Mouse (Mus musculus): ENCODE data around the gene Tmem107. TPM values are rescaled to one million over a fixed set of nuclear protein-coding genes. Genes with fewer than 3 reads are reported as not detected.

Tmem107 gene
- total RNA-seq (2015) (18.6 and 23.4 TPM in 2 replicates), total RNA-seq (2017) (23.9 and 40.6 TPM in 2 replicates)

DNA sequence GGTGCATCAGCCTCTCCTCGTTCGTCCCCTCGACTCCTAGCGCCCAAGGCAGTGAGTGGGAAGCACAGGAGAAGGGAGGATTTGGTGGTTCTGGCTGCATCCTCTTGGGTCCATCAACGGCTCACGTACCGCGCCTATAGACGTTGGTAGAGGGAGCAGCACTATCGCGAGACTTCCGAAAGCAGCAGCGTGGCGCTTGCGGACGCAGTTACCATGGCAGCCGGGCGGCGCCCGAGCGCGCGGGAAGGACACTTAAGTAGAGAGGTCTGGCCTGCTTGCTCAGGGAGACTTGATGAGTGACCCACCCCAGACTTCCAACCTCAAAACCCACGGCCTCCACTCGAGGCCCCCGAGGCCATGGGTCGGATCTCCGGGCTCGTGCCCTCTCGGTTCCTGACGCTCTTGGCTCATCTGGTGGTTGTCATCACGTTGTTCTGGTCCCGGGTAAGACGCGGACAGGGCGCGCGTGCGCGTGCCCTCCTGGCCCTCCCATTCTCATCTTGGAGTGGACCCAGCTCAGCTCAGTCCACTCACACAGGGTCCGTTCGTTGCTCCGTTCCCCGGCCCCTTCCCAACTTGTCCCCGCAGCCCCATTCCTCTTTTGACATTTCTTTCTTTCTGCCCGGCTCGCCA is at the start of gene Tmem107:
Gene Tmem107 (plus strand): TSS at position 217 of the 633 bp plus-strand sequence.
- ATAC-seq (replicated peaks; ENCODE audit: poor library complexity), result peak; percentile 52

DNA sequence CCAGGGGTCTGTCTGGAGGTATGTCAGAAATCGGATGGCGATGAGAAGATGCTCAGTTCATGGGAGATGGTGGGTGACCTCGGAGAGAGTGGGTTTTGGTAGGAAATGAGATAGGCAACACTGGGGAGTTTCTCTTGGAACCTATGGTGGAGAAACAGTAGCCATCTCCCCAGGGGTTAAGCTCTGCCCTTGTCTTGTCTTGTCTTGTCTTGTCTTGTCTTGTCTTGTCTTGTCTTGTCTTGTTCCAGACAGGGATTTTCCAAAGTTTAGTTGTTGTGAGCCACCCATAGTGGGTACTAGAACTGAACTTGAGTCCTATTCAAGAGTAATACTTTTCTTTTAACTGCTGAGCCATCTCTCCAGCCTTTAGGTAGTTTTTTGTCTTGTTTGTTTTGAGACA is 44.0 kb upstream of the Tmem107 start:
- no peak for ATAC-seq (replicated peaks; ENCODE audit: poor library complexity)

DNA sequence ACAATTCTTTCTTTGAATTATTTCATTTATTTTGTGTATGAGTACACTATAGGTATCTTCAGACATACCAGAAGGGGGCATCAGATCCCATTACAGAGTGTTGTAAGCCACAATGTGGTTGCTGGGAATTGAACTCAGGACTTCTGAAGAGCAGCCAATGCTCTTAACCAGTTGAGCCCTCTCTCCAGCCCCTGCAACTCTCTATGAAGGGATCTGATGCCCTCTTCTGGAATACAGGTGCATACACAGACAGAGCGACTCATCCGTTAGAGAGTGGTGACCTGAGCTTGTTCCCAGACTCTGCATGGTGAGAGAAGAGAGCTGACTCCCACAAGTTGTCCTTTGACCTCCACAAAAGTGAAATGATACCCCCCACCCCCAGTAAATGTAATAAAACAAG is 41.8 kb upstream of the Tmem107 start:
- peak; percentile 91 for ATAC-seq (replicated peaks; ENCODE audit: poor library complexity)

DNA sequence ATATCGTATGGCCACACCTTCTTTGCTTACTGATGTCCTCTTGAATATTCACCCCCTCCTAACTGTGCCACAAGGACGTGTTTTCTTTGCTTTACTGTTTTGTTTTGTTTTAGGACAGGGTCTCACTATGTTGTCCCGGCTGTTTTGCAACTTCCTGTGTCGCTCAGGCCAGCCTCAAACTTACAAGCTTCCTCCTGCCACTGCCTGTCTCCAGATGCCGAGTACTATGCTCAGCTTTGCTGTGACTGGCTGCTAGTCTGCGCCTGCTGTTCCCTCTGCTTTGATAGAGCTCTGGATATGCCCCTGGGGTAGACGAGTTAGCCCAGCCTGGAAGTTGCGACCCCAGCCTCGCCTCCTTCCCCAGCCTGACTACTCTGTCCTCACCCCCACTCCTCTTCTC is 37.1 kb upstream of the Tmem107 start:
- no peak for ATAC-seq (replicated peaks; ENCODE audit: poor library complexity)

DNA sequence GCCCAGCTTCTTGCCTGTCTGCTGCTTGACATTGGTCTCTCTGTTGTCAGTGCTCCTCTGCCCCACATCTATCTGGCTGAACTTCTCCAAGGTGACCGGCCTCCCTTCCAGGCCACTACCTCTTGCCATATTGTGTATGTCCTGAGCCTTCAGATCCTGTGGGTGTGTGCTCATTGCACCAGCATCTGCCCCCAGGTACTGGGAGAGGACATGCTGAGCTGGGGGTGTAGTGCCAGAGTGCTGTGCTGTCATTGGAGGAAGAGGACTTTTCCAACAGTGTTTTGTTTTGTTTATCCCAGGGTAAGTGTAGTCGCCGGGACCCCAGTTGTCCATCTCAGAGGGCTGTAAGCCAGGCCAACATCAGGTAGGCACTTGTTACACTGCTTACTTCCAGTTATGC is 36.0 kb upstream of the Tmem107 start:
- ATAC-seq (replicated peaks; ENCODE audit: poor library complexity), result no peak

GRCm38 (mm10) chr11:69035411-69035810 is 35.2 kb upstream of the Tmem107 start:
- ATAC-seq (replicated peaks; ENCODE audit: poor library complexity), result no peak

DNA sequence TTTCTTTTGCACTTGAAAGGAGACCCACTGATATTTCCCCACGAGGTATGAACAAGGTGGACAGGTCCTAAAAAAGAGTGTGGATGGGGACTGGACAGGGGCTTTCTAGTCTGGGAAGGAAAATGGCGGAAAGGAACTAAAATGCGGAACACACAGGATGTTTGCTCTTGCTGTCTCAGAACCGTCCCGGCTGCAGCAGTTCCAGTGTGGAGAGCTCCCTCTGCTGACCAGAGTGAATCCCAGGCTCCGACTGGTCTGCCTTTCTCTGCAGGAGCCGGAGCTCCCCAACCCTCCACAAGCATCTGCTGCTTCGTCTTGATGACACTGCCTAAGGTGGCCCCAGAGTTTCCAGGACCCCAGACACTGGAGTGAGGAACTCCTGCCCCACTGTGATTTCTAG is 34.8 kb upstream of the Tmem107 start:
- peak; percentile 59 for ATAC-seq (replicated peaks; ENCODE audit: poor library complexity)

- 0 out of 2 replicates have a peak, but pooled peaks have one; percentile 6 for ATAC-seq (replicated peaks; ENCODE audit: poor library complexity)
Measured at GRCm38 (mm10) chr11:69036486-69037230, 33.9 kb upstream of the Tmem107 start.

DNA sequence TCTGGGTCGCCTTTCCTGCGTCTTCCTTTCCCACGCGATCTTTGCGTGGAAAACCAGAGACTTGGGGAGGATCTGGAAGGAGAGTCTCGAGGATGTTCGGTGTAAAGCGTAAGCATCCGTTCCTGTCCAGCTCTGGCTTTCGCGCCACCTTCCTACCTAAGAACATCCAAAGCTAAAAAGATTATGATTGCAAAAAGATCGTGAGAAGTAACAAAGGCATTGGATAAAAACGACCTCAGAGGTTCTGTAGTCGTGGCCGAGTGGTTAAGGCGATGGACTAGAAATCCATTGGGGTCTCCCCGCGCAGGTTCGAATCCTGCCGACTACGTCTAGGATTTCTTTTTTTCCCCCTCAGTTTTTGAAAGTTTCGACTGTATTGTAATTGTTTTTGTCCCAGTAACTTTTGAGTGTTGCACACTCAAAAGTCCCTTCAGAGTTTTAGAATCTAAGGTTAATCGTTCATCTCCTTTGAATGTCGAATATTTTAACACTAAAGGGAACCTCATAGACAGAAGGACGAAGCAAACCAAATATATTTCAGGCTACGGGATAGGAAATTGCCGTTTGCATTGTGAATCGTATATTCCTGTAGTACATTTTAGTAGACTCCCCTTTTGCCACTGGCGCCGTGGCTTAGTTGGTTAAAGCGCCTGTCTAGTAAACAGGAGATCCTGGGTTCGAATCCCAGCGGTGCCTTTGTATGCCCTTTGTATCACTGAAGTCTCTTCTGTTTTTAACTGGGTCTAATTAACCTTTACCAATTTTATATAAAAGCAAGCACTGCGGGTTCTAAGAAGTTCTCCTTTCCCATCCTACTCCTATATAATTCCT is 33.2 kb upstream of the Tmem107 start:
- ATAC-seq (replicated peaks; ENCODE audit: poor library complexity), result peak; percentile 15

DNA sequence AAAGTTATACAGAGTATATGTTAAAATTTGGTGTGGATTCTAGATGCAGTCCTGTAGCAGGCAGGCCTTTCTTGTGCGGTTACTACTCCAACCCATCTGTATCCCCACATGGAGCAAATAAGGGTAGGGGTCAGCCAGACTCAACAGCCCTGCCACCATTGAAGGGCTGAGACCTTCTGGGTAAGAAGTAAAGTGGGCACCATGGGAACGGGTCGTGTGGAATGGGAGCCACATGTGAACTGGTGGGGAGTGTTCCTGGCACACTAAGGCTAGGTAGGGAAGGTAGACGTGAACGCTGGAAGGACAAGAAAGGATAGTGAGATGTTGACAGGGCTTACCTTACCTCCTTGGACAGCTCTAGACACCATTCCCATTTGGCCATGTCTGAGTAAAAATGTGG is 32.4 kb upstream of the Tmem107 start:
- no peak for ATAC-seq (replicated peaks; ENCODE audit: poor library complexity)

DNA sequence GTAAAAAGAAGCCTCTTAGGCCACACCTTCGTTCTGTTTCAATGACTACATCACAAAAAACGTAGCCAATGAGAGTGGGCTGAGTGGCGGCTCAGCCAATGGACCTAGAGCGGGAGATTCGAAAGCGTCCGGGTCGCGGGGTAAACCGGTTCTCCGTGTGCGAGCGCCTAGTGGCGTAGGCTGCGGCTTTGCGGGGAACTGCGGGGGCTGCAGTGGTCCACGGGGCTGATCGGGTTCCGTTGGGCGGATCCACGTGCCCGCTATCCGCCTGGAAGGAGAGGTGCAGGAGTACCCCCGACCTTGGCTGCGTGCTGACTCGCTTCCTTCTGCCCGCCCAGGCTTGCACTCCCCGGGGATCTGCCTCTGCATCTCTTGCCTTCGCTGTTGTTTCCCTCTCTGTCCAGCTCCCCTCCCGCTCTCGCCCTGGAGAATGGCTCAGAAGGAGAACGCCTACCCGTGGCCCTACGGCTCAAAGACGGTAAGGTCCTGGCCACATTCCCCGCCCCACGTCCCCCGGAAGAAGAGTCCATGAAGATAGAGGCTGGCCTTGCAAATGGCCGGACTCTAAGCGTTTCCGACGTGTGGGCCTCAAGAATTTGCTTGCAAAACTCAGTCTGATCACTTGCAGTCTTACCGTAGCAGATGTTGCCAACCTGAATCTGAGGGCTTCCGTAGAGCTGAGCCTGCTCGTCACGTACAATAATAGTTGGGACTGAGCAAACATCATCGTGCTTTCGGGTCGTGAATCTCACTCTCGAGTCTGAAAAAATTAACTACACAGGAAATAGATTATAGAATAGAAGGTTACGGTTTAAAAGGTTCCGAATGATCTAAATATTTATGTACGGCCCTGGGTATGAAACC is 24.8 kb upstream of the Tmem107 start, which contains the start of gene Aurkb:
Gene Aurkb (plus strand): TSS at position 117 of the 864 bp plus-strand sequence.
- peak; percentile 71 for ATAC-seq (replicated peaks; ENCODE audit: poor library complexity)

DNA sequence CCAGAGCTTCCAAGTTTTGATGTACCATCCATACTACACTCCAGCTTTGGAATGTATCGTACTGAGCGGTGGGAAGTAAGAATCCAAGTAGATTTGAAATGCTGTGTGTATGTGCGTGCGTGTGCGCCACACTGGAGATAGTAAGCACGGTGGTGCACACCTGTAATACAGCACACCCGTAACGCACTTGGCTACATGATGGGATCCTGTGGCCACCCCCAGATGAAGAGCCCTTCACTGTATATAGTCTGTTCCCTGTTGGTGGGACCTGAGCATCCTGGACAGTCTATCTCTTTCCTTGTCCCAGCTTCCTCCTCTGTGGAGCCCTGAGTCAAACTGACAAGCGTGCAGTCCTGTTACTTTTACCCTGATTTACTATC is 24.2 kb upstream of the Tmem107 start:
- no peak for ATAC-seq (replicated peaks; ENCODE audit: poor library complexity)

DNA sequence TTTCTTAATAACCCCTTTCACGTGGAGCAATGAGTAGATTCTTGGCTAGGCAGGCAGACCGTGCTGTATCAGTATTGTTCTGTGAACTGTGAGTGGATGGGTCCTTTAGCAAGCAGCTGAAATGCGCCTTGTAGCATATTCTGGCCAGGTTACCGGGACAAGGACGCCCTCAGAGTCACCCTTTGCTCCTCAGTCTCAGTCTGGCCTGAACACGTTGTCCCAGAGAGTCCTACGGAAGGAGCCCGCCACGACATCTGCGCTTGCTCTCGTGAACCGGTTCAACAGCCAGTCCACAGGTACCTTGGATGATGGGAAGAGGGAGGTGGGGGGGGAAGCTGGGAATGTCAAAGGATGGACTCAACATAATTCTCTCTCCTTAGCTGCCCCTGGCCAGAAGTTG is 23.0 kb upstream of the Tmem107 start:
- ATAC-seq (replicated peaks; ENCODE audit: poor library complexity), result no peak

DNA sequence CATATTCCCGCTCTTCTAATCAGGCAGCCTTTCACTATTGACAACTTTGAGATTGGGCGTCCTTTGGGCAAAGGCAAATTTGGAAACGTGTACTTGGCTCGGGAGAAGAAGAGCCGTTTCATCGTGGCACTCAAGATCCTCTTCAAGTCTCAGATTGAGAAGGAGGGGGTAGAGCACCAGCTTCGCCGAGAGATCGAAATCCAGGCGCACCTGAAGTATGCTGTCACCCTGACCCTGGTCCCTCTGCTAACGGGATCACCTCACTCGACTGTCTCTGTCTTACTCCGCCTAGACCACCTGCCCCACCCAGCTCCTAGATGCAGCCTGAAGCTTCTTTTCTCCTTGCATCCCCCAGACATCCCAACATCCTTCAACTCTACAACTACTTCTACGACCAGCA is 22.5 kb upstream of the Tmem107 start:
- no peak for ATAC-seq (replicated peaks; ENCODE audit: poor library complexity)

DNA sequence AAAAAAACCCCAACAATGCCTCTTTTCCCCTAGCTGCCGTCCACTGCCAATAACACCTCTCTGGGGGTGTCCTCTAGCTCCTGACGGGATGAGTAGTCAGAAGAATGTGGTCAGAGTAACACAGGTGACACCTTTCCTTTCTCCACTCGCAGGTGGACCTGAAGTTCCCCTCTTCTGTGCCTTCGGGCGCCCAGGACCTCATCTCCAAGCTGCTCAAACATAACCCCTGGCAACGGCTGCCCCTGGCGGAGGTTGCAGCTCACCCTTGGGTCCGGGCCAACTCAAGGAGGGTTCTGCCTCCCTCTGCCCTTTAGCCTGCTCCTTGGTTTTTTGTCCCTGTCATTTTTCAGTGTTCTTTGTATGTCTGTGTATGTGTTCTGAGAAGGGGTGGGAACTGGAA is 19.9 kb upstream of the Tmem107 start:
- no peak for ATAC-seq (replicated peaks; ENCODE audit: poor library complexity)

- ATAC-seq (replicated peaks; ENCODE audit: poor library complexity), result no peak
Measured at GRCm38 (mm10) chr11:69051771-69052170, 18.8 kb upstream of the Tmem107 start.

GRCm38 (mm10) chr11:69052824-69053421 is 17.7 kb upstream of the Tmem107 start:
- ATAC-seq (replicated peaks; ENCODE audit: poor library complexity), result peak; percentile 46

GRCm38 (mm10) chr11:69053848-69054247 is 16.8 kb upstream of the Tmem107 start:
- no peak for ATAC-seq (replicated peaks; ENCODE audit: poor library complexity)

DNA sequence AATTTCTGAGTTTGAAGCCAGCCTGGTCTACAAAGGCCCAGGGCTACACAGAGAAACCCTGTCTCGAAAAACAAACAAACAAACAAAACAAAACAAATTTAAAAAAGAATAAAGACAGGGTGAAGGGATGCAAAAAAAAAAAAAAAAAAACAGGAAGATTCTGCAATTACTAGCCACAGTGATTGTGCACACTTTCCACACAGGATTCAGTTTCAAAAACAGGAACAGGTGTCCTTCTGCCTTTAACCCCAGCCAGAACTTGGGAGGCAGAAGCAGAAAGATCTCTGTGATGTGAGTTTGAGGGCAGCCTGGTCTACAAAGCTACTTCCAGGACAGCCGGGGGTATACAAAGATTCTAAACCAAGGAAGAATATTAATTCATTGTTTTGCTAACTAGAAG is 12.3 kb upstream of the Tmem107 start:
- ATAC-seq (replicated peaks; ENCODE audit: poor library complexity), result no peak

DNA sequence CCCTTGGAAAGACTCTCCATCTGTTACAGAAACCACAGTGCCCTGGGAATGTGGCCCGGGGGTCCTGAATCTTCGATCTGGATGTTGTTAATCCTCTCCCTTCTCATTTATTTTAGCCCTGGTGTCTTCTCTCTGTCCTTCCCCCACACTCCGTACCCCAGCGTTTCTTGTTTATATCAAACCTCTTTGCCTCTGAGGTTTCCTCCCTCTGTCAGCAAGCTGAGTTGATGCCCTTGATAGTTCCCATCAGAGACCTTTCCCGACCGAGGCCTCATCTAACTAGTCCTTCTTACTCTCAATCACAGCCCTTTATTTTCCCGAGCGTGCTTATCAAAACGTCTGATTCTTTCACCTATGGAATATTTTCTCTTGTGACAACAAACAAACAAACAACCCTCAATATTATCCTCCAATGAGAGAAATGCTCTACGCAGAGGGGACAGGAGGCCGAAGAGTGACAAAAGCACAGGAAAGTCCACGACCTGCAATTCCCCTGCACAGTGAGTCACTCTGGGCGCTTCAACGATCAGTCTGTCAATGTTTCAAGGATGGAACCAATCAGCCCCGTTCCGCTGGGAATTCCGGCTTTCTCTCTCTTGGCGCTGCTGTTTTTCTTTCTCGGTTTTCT is 11.8 kb upstream of the Tmem107 start:
- no peak for ATAC-seq (replicated peaks; ENCODE audit: poor library complexity)

Data from megakaryocyte progenitor cell, adult 5-6 weeks (primary cell).